Mouse (Mus musculus): Measurements from ENCODE around the gene Nol4l.

GRCm38 (mm10) chr2:153492179-153492517, 37.6 kb downstream of the Nol4l start:
- TF ChIP-seq POLR2A (IDR thresholded peaks at IDR 0.05; ENCODE audit: low read depth, low read length) (0 out of 2 replicates have a peak, but pooled peaks have one; percentile 2), CTCF (IDR thresholded peaks at IDR 0.05; ENCODE audit: extremely low read depth, insufficient read length, insufficient replicate concordance, low read depth, low read length) (no peak)

Measured in small intestine, adult 2 months (tissue).